Mouse (Mus musculus) mesoderm, embryonic 11.5 days (tissue): ENCODE data around the gene Btbd35f18.
"Not testable (repeated sequence)": the region's sequence is repeated elsewhere in the genome, so short reads cannot be mapped to it uniquely, and the experiment has no call there.

Experiments used
- DNase-seq: peaks from one replicate; pipeline ENCODE4 v3.0.0-alpha.2; 2012; ENCODE audit warnings: low read depth, low spot score

The Btbd35f18 gene

GRCm38 (mm10) chrX:3699933-3700332 is at the start of gene Btbd35f18:
Gene Btbd35f18 (plus strand): TSS chrX:3700233.
- DNase-seq, result not testable (repeated sequence)
